Mouse (Mus musculus) embryo, embryonic 11.5 days (tissue): Measurements from ENCODE around the gene C87436.

Experiments used
- DNase-seq: peaks from one replicate; pipeline ENCODE4 v3.0.0-alpha.2; 2012; ENCODE audit warnings: low read depth, low spot score

C87436 gene

DNA sequence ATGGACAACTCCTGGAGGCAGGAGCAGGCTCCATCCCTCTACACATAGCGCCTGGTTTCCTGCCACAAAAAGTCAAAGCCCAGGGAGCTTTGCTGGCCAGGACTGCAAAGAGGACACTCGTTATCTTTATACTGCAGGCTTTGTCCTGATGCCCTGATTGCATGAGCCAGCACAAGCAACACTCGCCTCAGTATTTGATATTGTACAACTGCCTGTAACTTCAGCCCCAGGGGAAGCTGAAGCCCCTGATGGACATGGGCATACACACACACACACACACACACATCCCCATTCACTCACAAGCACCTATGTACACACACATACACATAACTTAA, 71.7 kb downstream of the C87436 start:
- no peak for DNase-seq

DNA sequence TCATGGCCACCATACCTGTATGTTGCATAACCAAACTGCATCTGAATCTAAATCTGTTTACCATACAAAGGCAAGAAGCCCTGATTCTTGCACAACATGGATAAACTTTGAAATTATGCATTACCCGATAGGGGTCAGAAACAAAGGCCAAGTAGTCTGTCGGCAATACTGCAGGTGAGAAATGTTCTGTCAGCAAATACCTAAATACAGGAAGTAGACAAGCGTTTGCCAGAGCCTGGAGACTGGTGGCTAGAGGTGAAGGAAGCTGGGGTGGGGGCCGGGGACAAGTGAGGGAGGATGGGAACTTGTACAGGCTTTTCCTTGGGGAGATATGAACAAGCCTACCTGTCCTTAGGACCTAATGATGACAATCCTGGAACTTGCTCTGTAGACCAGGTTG, 72.8 kb downstream of the C87436 start:
- no peak for DNase-seq

DNA sequence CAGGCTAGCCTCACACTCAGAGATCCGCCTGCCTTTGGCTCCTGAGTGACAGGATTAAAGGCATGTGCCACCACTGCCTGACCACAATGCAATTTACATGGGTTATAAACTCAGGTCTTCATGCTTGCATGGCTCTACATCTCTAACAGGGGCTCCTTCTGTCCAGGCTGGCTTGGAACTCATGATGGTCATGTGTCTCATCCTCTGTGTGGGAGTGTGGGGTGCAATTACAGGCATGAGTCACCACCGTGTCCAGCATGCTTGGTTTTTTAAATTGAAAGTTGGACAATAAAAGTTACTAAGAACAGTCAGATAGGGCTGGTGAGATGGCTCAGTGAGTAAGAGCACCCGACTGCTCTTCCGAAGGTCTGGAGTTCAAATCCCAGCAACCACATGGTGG, 75.1 kb downstream of the C87436 start:
- DNase-seq: no peak

- no peak for DNase-seq
Measured at GRCm38 (mm10) chr6:86516021-86516420, 77.8 kb downstream of the C87436 start.

DNA sequence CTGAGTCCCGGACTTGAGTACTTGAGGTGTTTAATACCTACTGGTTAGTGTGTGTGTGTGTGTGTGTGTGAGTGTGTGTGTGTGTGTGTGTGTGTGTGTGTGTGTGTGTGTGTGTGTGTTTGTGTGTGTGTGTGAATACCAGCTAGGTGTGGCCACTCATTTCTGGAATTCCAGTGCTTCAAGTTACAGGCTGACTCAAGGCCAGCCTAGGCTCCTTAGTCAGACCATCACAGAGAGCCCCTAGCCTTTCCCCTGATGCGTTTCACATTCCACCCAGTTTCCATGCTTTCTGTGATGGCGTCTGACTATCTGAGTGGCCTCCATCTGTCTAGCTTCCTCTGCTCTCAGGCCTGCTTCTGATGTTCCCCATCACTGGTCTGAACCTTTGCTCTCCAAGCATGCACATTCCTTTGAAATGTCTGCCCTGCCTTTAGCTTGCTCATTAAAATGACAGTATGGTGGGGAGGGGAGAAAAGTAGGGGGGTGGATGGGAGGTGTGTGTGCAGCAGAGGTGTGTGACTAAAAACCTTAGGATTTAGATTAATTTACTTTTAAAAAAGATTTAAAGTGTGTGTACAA, 81.7 kb downstream of the C87436 start:
- no peak for DNase-seq

GRCm38 (mm10) chr6:86522001-86522911, 84.1 kb downstream of the C87436 start:
- DNase-seq: no peak
